Mouse (Mus musculus): ENCODE measurements around the gene Ndp.

Gene Ndp

DNA sequence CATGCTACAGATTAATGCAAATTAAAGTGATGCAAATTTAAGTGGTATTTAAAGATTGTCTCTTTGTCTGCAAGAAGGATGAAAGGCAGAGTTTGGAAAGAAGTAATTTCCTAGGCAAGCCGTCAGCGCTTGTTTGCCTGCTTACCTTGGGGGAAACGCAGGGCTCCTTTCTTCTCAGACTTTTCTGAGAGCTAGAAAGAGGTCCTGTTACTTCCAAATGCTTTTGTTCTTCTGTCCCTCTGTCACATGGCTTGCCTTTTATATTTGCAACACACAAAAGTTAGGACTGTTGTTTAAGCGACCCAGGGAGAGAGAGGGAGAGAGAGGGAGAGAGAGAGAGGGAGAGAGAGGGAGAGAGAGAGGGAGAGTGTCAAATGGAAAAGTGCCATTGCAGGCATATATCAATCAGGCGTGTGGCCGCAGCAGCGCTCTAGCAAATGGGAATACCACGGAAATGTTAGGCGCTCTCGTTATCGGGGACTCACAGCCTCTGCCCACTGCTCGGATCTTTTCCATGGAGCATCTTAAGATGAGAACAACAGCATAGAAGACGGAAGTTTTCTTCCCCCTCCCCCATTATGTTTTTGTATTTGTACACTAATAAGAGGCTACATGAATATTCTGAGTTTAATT, at the start of gene Ndp:
Gene Ndp (minus strand): TSS at position 534 of the 633 bp plus-strand sequence.
- DNase-seq (ENCODE audit: low read depth, low spot score) = no peak

DNA sequence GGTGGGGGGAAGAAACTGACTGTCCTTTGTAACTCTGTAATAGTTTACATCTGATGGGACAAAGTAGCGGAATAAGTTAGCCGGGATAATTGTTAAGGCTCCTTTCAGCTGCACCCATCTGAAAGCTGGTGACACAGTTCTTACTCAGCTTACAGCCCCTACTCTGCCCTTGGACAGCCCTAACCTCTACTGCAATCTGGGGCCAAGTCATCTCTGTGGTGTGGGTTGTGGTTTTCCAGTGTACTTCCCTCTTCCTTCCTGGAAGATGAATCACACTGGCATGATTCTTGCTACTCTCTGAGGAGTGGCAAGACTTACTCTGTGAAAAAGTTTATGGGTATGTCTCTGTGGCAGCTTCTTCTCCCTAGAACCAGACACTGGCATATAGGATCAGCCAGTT, 43.2 kb upstream of the Ndp start:
- DNase-seq (ENCODE audit: low read depth, low spot score) = no peak

DNA sequence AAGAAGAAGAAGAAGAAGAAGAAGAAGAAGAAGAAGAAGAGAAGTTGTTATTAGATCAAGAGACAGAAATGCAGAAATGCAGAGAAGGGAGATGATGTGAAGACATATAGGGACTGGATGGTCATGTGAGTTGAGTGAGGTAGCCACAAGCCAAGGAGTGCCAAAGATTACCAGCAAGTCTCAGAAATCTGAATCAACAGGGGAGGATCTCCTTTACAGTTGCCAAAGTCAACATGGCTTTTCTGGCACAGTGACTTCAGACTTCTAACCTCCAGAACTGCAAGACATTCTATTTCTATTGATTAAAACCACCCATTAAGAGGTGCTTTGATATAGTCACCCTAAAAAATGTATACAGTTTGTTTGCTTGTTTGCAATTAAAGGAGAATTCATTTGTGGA, 6.4 kb upstream of the Ndp start:
- DNase-seq (ENCODE audit: low read depth, low spot score) = no peak

DNA sequence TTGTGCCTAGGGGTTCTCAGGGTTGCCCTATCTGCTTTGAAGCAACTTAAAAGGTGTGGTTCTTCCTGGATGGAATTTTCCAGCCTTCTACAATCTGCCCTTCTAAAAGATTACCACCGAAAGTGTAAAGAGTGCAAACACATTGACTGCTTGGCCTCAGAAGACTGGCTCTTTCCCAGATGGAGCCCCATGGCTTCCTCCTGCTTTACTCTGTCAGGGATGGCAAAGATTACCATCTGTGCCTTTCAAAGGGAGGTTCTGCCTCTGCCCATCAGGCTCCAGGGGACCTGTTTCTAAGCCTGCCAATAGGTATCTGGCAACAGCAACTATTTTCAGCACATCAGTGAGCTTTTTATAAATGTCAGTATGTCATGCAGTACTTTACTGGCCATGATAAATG, 1.5 kb upstream of the Ndp start:
- no peak for DNase-seq (ENCODE audit: low read depth, low spot score)

DNA sequence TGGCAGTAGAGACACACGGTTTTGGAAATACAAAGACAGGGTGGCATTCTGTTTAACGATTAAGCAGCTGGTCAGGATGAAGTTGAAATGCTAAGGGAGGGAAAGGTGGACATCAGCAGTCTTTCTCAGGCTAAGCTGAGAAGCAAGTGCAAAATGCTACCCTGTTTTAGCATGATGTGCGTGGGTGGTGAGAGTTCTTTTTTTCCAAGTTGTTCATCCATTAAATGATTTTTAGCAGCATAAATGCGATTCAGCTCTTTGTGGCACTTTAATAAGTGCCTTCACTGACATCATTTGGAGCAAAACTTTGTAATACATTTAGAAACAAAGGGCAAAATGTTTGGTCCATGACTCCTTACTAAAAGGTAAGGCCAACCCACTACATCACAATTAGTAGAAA, 337 bp upstream of the Ndp start:
- no peak for DNase-seq (ENCODE audit: low read depth, low spot score)

DNA sequence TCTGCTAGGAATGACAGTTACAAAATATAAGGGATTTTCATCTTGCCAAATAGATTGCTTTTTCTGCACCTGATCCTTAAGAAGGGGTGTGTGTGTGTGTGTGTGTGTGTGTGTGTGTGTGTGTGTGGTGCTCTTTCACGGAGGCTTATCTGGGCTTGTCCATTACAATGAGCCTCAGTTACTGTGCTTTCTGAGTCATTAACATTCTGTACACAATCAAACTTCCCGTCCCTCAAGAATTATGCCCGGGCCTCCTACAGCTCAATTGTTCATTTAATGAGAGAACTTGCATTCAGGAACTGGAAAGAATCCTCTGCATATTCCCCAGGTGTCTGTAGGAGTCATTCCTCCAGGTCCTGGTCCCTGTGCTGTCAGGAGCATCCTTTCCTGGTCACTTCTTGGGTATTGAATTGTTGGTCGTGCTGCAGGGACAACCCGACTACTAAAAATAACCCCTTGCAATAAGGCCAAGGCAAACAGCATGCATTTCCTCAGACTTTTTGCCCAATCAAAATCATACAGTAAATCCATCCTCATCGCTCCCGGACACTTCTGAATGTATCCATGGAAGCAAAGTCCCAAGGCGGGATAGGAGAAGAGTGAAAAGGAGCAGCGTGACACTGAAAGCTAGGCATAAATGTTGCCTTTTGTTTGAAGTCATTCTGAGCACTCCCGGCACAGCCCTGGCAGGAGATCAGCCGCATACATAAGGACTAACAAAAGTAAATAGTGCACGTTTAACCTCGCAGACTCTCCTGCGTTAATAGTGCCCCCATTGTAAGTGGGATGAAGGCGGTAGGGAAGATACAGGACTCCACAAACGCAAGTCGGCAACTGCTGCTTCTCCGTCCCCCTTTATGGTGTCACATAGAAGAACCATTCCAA, 1.1 kb downstream of the Ndp start:
- DNase-seq (ENCODE audit: low read depth, low spot score) = no peak

DNA sequence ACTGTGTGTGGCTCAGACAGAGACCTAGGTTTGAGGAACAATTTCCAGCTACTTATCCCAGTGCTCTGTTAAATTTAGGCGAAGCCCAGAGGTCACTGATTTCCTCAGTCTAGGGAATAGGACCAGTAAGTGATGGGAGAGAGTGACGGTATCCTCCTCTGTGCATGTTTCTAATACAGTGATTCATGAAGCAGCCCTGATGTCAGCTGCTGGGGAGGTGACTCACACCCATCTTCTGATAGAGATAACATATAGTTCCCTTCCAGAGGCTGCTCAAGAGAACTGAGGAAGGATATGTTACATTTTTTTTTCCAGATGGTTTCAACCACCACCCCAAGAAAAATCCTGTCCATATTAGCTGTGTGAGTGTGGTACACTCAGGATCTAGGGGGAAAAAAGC, 2.9 kb downstream of the Ndp start:
- DNase-seq (ENCODE audit: low read depth, low spot score) = no peak

DNA sequence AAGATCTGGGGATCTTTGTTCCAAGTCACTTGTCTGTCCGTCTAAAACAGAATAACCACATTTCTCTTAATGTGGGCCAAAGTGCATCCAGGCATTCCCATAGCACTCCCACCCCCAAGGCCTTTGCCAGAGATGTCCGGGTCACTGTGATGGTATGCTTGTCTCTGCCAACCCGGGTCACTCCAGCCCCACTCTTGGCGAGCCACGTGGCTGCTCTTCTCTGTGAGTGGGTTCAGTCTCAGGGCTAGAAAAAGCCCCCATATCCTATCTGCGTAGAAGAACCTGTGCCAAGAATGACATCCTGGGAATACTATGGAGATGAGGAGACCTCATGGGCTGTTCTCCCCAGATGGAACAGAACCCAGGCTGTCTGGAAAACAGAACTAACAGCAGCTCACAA, 4.0 kb downstream of the Ndp start:
- DNase-seq (ENCODE audit: low read depth, low spot score) = no peak

DNA sequence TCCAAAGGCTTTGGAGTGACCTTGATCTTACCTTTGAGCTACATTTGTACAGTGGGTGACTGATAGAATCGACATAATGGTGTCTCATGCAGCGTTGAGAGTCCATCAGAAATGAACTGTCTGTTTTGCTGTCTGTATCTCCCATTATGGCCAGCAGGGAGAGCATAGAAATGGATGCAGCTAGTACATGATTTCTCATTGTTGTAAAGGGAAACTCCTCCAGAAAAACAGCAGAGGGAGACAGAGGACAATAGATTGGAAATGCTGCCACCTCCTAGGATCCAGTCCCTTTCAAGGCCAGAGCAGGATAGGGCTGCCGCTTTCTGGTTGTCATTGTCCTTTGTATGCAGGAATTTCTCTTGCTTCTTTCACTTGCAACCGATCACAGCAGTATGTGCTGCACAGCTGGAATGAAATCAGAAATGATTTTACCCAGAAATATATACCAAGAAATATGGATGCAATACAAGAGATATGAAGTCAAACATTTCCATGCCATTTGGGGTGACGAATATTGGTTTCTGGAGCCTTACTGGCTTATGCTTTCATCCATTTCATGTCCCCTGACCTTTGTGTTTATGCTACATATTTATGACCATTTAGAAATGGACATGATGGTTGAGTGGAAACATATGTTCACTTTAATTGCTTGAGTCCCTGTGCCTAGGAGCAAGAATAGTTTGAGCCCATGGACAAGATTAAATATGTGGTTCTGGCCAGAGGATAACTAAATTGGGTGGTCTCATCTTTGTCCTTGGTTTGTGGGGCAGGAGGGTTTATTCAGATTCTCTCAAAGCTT, 17.0 kb downstream of the Ndp start:
- peak; percentile 52 for DNase-seq (ENCODE audit: low read depth, low spot score)

DNA sequence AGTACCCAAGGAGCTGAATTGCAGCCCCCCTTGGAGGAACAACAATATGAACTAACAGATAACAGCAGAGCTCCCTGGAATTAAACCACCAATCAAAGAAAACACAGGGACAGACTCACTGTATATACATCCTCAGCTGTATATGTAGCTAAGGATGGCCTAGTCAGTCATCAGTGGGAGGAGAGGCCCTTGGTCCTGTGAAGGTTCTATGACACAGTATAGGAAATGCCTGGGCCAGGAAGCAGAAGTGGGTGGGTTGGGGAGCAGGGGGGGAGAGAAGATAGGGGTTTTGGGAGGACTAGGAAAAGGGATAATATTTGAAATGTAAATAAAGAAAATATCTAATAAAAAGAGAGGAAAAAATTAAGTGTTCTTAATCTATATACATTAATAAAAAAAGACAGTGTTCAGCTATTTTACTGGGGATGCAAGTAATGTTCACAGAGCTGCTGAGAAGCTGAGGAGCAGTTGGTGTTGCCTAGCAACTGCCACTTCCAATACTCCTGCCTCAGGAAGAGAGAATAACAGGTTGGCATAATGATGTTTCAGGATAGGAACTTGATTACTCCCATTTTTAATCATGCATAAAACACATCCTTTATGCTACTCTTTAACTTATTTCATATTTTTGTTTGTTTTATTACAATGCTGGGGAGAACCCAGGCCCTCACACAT, 43.8 kb downstream of the Ndp start:
- peak; percentile 12 for DNase-seq (ENCODE audit: low read depth, low spot score)

DNA sequence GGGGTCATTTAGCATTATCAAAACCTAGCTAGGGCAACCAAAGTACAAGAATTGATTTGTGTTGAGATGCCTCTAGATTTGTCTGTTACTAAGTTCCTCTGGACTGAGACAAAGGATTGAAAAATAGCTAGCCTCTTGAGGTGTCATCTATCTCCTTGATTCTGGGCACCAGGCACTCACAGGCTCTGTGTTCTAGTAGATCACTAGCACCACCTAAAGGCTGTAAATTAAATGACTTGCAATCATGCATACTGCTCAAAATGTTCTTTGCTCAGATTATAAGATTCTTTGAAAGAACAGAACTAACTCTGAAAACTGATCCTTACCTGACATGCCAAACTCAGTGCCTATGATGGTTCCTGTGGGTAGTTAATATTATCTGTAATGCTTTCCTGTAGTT, 51.3 kb downstream of the Ndp start:
- DNase-seq (ENCODE audit: low read depth, low spot score) = no peak

DNA sequence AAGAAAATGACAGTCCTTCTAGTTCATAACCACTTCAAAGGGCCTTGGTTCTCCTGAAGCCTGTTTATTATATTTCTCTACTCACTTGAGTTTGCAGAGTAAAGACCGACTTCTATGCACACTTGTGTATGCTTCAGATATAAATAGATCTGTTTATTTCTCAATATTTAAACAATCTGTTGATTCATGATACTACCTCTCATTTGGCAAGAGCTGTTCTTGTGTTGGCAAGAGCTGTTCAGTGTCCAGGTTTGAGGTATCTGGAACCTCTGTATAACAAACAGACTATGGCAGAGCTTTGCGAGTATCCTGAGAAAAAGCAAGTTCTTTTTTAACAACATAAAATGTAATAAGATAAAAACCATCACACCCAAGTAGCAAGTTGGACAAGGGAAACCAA, 65.5 kb downstream of the Ndp start:
- DNase-seq (ENCODE audit: low read depth, low spot score) = no peak

DNA sequence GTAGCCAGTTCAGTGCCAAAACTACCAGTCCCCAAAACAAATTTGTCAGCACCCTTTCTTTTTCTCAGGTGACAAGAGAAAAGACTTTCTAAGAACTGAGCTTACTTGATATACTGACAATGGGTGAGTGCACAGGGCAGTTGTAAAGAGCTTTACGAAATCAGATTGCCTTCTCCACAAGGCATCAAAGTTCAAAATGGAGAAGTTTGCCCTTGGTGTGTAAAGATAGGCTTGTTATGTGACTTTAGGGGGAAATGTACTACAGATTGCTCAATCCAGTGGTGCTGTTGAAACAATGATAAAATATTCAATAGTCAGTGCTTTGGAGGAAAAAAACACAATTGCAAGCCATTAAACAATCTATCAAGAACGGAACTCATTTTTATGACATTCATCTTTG, 70.1 kb downstream of the Ndp start:
- no peak for DNase-seq (ENCODE audit: low read depth, low spot score)

DNA sequence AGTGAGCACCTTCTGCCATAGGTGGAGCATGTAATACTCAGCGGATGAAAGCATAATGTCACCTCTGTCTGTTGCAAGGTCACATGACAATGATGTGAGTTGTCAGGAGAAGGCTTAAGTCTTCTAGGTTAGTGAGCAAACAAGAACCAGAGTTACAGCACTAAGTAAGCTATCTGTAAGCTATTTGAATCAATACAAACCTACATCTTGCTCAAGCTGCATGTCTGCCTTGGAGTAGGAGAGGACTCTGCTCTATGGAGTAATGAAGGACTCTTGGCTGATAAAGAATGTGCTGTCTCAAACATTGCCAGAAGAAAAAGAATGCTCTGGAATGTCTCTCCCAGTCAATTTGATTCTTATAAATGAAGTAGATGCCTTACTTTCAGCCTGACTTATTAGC, 74.3 kb downstream of the Ndp start:
- DNase-seq (ENCODE audit: low read depth, low spot score) = no peak

DNA sequence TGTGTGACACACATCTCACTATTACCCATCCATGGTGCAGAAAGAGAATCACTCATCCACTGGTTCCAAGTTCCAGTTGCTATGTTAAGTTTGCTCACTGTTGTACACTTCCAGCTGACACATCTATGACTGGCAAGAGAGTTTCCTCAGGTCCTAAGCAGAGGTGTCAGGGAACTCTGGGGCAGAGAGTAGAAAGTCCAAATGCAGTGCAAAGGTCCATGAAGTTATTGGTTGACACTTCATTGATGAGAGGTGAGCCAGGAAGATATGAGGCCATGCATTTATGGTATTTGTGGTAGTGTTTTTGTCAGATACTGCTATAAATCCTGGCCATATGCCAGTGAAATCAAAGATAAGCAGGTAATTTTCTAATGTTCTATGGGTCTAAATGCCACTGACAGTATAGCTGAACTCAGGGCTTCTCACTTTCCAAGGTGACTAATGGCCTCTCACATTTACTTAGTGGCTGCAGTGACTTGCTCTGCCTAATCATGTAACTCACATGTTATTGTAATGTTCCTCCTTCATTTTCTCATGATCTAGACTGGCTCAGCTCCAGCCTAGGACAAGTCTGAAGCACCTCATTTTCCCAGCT, 75.0 kb downstream of the Ndp start:
- no peak for DNase-seq (ENCODE audit: low read depth, low spot score)

Measured in brain, embryonic 18.5 days (tissue).